Mouse (Mus musculus) lung, embryonic 16.5 days (tissue): ENCODE measurements around the gene Dpep1. TPM values are rescaled to one million over a fixed set of nuclear protein-coding genes. Genes with fewer than 3 reads are reported as not detected.
"Not testable (repeated sequence)": the region's sequence is repeated elsewhere in the genome, so short reads cannot be mapped to it uniquely, and the experiment has no call there.

ENCODE experiments used
- ATAC-seq: fragments of 200-750 bp; cut with Nextera tagmentation; 2 replicates; pipeline ENCODE4 v1.8.0; 2017; ENCODE audit warnings: low read depth, mild to moderate bottlenecking, moderate library complexity
- H3K27ac ChIP-seq: fragments of 300-500 bp; sonication (generic); 2 replicates; pipeline ENCODE4 v1.5.1; 2014; ENCODE audit warnings: mild to moderate bottlenecking, control low read depth, low read length
- H3K27me3 ChIP-seq: fragments of 300-500 bp; sonication (generic); 2 replicates; pipeline ENCODE4 v1.6.1; 2014; ENCODE audit warnings: low read depth, low read length, mixed read lengths; ENCODE audit not compliant: control insufficient read depth, insufficient read depth
- H3K36me3 ChIP-seq: fragments of 300-500 bp; sonication (generic); 2 replicates; pipeline ENCODE4 v1.6.1; 2014; ENCODE audit warnings: low read length; ENCODE audit not compliant: control insufficient read depth, insufficient read depth
- H3K4me1 ChIP-seq: fragments of 300-500 bp; sonication (generic); replicated peaks from 2 replicates; pipeline ENCODE4 v1.6.1; 2014; ENCODE audit warnings: low read length, mixed read lengths; ENCODE audit not compliant: control insufficient read depth, insufficient read depth
- H3K4me2 ChIP-seq: fragments of 300-500 bp; sonication (generic); 2 replicates; pipeline ENCODE4 v1.6.1; 2014; ENCODE audit warnings: low read depth, low read length, control low read depth
- H3K4me3 ChIP-seq: fragments of 300-500 bp; sonication (generic); 2 replicates; pipeline ENCODE4 v1.5.1; 2014; ENCODE audit warnings: mild to moderate bottlenecking, low read length, control low read depth
- H3K9ac ChIP-seq: fragments of 300-500 bp; sonication (generic); 2 replicates; pipeline ENCODE4 v1.6.1; 2014; ENCODE audit warnings: low read length, control low read depth
- H3K9me3 ChIP-seq: fragments of 300-500 bp; sonication (generic); 2 replicates; pipeline ENCODE4 v1.6.1; 2016; ENCODE audit warnings: low read length; ENCODE audit not compliant: control insufficient read depth
- WGBS: fragments of 180-500 bp; shearing (Covaris S2); extraction: QIAGEN DNeasy Blood & Tissue Kit; methylation state at CpG from one replicate; pipeline ENCODE4 v1.1.7; 2014; 5-methylcytosine and 5-hydroxymethylcytosine counted together
- polyA plus RNA-seq: library from polyadenylated mRNA; unstranded; fragments of >200 nt; fragmentation: Nextera tagmentation; extraction: Ambion mirVana; gene quantifications from 2 replicates; pipeline ENCODE4 v1.2.1, GENCODE M21; 2015

Dpep1 gene
- polyA plus RNA-seq, 1 experiment from 2014 or later = 15.4 TPM

DNA sequence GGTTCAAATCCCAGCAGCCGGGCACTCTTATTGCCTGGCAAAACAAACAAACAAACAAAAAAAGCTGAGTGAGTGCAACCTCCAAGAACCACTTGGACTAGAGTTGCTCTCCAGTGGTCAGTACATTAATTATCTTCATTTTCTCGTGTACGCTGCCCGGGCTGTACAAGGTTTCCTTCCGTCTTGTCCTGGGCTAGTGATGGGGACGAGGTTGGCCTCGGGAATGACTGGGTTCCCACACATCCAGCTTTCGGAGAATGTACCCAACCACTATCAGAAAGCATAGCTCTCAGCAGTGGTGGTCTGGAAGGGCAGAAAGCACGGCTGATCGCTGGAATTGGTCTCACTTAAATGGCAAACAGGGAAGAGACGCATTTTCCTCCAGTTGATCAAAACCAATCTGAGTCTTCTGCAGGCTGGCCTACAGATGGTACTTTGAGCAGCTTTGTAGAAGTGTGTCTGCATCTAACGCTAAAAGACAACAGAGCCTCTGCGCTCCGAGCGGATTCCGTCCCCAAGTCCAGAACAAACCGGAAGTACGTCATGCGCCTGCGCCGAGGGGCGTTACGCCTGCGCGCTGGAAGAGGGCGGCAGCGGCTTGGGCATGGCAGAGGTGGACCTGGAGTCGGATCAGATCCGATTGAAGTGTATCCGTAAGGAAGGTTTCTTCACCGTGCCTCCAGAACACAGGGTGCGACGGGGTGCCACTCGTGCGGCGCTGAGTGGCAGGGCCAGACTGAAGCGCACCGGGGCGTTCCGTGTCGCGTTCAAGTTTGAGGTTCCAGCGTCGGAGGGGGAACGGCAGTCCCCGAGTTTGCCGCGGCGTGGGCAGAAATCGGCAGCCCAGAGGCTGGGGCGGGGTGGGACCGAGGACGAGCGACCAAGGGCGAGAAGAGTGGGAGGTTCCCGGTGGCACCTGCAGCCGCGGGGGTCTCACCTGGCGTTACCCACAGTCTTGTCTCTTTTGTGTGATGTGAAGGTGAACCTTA, 38.5 kb downstream of the Dpep1 start, which contains the start of gene Cdk10:
Gene Cdk10 (plus strand): TSS at position 565 of the 989 bp plus-strand sequence.
- peak within 1 kb of the TSS; percentile 96 for H3K9ac ChIP-seq
- H3K27ac ChIP-seq = peak within 1 kb of the TSS; percentile 83
- peaks cover 3% of the 10 kb centered on the region; the same call in 1 of the 2 replicates for H3K36me3 ChIP-seq
- 2% methylated on average over 59 of the region's 59 CpGs for WGBS
- peak; percentile 92 for ATAC-seq
- H3K27me3 ChIP-seq = no peaks in the 10 kb centered on the region
- no peaks in the 10 kb centered on the region for H3K9me3 ChIP-seq
- peaks cover 5% of the 10 kb centered on the region; the same call in 1 of the 2 replicates for H3K4me1 ChIP-seq
- peak within 1 kb of the TSS; percentile 78 for H3K4me2 ChIP-seq
- H3K4me3 ChIP-seq = peak within 1 kb of the TSS; percentile 74

DNA sequence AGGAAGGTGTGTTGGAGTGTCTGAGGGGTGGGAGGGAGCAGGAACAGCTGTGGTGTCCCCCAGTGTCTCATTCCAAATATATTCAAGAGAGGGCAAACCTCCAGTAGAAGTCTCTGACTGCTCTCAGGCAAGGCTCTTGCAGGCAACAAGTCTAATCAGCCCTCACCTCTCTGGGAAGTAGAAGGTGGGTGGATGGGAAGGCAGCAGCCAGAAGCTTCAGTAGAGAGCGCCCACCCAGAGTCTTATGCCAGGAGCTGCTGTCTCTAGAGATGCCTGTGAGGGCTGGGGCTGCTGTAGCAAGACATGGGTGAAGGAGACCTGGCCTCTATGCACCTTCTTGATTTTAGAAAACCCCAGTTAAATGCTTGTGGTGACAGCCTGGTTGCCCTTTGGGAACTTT, 42.4 kb downstream of the Dpep1 start:
- peaks cover 3% of the 10 kb centered on the region; the same call in 1 of the 2 replicates for H3K36me3 ChIP-seq
- H3K9ac ChIP-seq = no peak overlapping the region
- ATAC-seq = no peak
- no peaks in the 10 kb centered on the region for H3K27me3 ChIP-seq
- H3K4me2 ChIP-seq = no peak overlapping the region
- WGBS = 83% methylated on average over 1 of the region's 1 CpGs
- H3K9me3 ChIP-seq = no peaks in the 10 kb centered on the region
- peaks cover 5% of the 10 kb centered on the region; the same call in 1 of the 2 replicates for H3K4me1 ChIP-seq
- no peak overlapping the region for H3K27ac ChIP-seq
- no peak overlapping the region for H3K4me3 ChIP-seq

DNA sequence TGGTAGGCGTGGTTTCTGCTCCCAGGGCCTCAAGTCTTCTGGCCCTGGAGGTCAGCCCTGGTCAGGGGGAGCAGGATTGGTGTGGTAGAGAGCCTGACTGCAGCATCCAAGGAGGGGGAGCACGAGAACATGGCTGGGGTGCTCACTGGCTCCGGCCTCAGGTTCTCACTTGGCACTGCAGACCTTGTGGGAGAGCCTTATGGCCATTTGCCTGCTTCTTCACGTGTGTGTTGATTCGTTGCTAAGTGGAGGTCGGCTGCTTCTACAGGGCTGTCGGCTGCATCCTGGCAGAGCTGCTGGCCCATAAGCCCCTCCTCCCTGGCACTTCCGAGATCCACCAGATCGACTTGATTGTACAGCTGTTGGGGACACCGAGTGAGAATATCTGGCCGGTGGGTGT, 44.3 kb downstream of the Dpep1 start:
- H3K9ac ChIP-seq, H3K4me2 ChIP-seq, H3K27ac ChIP-seq, H3K9me3 ChIP-seq, ATAC-seq, H3K36me3 ChIP-seq, H3K4me3 ChIP-seq, H3K27me3 ChIP-seq, H3K4me1 ChIP-seq: not testable (repeated sequence)
- 83% methylated on average over 10 of the region's 11 CpGs for WGBS

DNA sequence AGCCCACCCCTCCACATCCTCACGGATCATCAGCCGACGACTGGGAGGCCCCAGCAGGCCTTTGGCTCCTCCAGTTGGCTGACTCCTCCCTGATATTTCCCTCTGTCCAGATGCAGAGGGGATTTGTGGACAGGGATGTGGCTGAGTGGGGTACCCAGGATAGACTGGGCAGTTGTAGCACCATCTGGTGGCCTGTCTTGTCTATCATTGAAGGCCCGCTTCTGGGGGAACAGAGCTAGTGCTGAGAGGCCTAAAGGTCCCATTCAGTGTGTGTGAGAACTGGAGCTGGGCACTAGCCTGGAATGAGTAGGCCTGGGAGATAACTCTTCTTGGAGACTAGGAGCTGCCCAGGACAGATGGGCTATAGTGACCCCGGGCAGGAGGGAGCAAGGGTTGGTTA, 45.7 kb downstream of the Dpep1 start:
- no peaks in the 10 kb centered on the region for H3K9me3 ChIP-seq
- H3K27me3 ChIP-seq = peaks cover 3% of the 10 kb centered on the region
- no peak overlapping the region for H3K4me2 ChIP-seq
- 33% methylated on average over 5 of the region's 5 CpGs for WGBS
- H3K36me3 ChIP-seq = peaks cover 3% of the 10 kb centered on the region; the same call in 1 of the 2 replicates
- H3K4me1 ChIP-seq = peaks cover 8% of the 10 kb centered on the region
- no peak overlapping the region for H3K4me3 ChIP-seq
- no peak for ATAC-seq
- H3K27ac ChIP-seq = no peak overlapping the region
- H3K9ac ChIP-seq = no peak overlapping the region

- no peak overlapping the region for H3K27ac ChIP-seq
- no peak overlapping the region for H3K9ac ChIP-seq
- no peaks in the 10 kb centered on the region for H3K9me3 ChIP-seq
- 29% methylated on average over 7 of the region's 7 CpGs for WGBS
- no peaks in the 10 kb centered on the region for H3K36me3 ChIP-seq
- no peak for ATAC-seq
- H3K4me1 ChIP-seq = peaks cover 8% of the 10 kb centered on the region
- H3K4me3 ChIP-seq = no peak overlapping the region
- H3K4me2 ChIP-seq = no peak overlapping the region
- peaks cover 3% of the 10 kb centered on the region for H3K27me3 ChIP-seq
Measured at GRCm38 (mm10) chr8:123232553-123232952, 46.5 kb downstream of the Dpep1 start.

DNA sequence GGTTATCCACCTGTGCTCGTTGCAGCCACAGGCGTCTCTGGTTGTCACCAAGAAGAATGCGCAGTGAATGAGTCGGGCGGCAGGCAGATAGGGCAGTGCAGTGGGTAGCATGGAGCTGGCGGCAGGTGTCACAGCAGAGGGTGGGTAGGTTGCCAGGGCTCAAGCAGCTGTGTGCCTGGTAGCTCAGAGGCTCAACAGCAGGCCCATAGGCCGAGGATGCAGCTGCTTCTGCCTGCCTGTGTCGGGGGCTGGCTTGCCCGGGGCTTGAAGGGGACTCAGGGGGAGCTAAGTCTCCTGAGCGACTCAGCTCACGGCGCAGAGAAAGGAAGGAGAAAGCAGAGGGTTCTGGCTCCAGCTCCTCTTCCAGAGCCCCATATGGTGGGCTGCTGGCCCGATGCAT, 47.3 kb downstream of the Dpep1 start:
- Histone ChIP-seq H3K27ac (no peak overlapping the region), H3K9ac (no peak overlapping the region), H3K4me1 (peaks cover 8% of the 10 kb centered on the region), H3K4me3 (no peak overlapping the region), H3K27me3 (peaks cover 3% of the 10 kb centered on the region), H3K36me3 (no peaks in the 10 kb centered on the region), H3K4me2 (no peak overlapping the region), H3K9me3 (no peaks in the 10 kb centered on the region)
- ATAC-seq = no peak
- 52% methylated on average over 12 of the region's 13 CpGs for WGBS

GRCm38 (mm10) chr8:123233760-123234159, 47.7 kb downstream of the Dpep1 start:
- no peak for ATAC-seq
- Histone ChIP-seq H3K4me1 (peaks cover 8% of the 10 kb centered on the region), H3K4me3 (no peak overlapping the region), H3K9ac (no peak overlapping the region), H3K9me3 (no peaks in the 10 kb centered on the region), H3K4me2 (no peak overlapping the region), H3K27me3 (peaks cover 3% of the 10 kb centered on the region), H3K27ac (no peak overlapping the region), H3K36me3 (no peaks in the 10 kb centered on the region)
- 69% methylated on average over 11 of the region's 11 CpGs for WGBS

DNA sequence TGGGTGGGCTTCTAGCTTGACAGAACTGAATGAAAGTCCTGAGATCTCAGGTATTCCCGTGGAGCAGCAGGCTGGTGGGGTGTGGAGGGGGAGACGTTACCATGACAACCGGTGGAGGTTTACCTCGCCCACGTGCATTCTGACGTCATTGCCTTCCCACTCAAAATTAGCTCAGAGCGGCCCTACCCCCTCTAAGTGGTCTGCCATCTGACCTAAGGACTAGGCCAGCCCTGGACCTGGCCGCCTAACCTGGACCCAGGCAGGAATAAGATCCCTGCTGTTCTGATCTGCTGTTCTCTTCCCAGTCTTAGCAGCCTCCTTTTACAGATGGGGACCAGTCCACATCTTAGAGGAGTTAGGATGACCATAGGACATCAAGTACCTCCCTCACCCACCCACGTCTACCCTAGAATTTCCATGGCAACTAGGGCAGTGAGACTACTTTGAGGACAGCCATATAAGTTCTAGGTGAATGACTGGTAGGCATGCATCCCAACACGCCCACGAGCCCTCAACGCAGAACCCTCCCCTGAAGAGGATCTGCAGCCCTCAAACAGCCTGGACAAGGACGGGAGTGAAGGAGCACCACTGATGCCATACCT, 49.0 kb downstream of the Dpep1 start:
- H3K9me3 ChIP-seq = no peaks in the 10 kb centered on the region
- no peaks in the 10 kb centered on the region for H3K36me3 ChIP-seq
- no peak overlapping the region for H3K27ac ChIP-seq
- H3K4me1 ChIP-seq = peaks cover 8% of the 10 kb centered on the region
- 24% methylated on average over 13 of the region's 13 CpGs for WGBS
- peaks cover 3% of the 10 kb centered on the region for H3K27me3 ChIP-seq
- ATAC-seq = 0 out of 2 replicates have a peak, but pooled peaks have one; percentile 11
- H3K4me2 ChIP-seq = peak overlapping the region; percentile 91
- H3K9ac ChIP-seq = peak overlapping the region; percentile 73
- peak overlapping the region; percentile 68 for H3K4me3 ChIP-seq
